Mouse (Mus musculus) cerebellum, postnatal 25 days (tissue): ENCODE data around the gene Mllt1.

ENCODE experiments used
- DNase-seq, 2 experiments: peaks; one replicate each; pipeline ENCODE4 v3.0.0; 2021; ENCODE audit warnings: mixed read lengths in 2 of 2

Mllt1 gene

GRCm38 (mm10) chr17:56934545-56935330 lies 477 bp downstream of the Mllt1 start:
- no peak for DNase-seq

GRCm38 (mm10) chr17:56933395-56933794 lies 1.8 kb downstream of the Mllt1 start:
- DNase-seq: no peak

DNA sequence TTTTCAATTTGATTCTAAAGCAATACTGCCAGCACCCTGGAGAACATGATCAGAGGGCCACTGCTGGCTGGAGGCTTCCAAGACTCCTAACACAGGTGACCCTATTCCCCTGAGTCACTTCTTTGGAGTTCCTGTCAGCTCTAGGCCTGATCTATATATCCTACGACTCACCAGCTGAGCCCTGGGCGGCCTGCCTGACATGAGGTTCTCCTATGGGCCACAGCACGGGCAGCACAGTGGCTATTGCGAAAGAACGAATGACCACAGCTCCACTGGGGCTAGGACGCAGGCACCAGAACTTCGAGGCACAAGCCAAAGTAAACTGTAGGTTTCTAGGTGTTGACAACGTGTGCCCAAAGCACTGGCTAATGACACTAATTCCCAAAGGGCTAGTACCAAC lies 5.2 kb downstream of the Mllt1 start:
- no peak for DNase-seq

DNA sequence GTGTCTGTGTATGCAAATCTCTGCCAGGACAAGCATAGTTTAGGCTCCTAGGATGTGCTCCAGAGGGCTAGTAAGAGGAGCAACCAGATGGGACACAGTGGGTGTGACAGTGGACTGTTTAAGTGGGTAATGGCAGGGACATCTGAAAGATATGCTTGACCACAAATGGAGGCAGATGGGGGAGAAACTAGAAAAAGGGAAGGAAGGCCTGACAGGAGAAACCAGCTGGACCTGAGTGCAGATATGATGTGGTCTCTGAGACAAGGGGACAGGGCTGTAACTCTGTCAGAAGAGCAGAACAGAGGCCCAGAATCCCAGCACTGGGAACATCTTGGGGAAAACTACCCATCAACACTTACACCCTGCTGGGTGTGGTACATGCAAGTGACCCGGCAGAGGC lies 5.7 kb downstream of the Mllt1 start:
- no peak for DNase-seq

GRCm38 (mm10) chr17:56929101-56929500 lies 6.1 kb downstream of the Mllt1 start:
- no peak for DNase-seq

DNA sequence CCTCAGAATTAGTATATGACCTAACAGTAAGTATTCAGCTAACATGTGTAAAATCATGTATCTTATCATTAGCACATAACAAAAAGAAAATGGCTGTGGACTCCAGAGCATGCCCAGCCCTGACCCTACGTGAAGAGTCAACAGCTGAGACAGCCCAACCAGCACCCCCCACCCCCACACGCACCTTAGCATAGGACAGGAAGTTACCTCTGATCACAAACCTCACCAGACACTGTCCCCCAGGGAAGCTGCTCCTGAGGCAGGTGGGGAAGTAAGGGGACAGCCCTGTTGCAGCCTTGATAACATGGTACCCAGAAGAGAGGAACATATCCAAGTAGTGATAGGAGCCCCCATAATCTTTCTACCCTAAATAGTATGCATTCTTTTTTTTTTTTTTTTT lies 9.2 kb downstream of the Mllt1 start:
- no peak for DNase-seq

- DNase-seq: no peak
Observed at GRCm38 (mm10) chr17:56919725-56920124, 15.5 kb downstream of the Mllt1 start.

GRCm38 (mm10) chr17:56917166-56917565 lies 18.0 kb downstream of the Mllt1 start:
- DNase-seq: no peak

GRCm38 (mm10) chr17:56913444-56913843 lies 21.8 kb downstream of the Mllt1 start:
- DNase-seq: no peak

- no peak for DNase-seq
Observed at GRCm38 (mm10) chr17:56913023-56913422, 22.2 kb downstream of the Mllt1 start.

- peak; percentile 45 to 58 for DNase-seq
Observed at GRCm38 (mm10) chr17:56909764-56910163, 25.5 kb downstream of the Mllt1 start.

- no peak for DNase-seq
Observed at GRCm38 (mm10) chr17:56907887-56908286, 27.3 kb downstream of the Mllt1 start.

DNA sequence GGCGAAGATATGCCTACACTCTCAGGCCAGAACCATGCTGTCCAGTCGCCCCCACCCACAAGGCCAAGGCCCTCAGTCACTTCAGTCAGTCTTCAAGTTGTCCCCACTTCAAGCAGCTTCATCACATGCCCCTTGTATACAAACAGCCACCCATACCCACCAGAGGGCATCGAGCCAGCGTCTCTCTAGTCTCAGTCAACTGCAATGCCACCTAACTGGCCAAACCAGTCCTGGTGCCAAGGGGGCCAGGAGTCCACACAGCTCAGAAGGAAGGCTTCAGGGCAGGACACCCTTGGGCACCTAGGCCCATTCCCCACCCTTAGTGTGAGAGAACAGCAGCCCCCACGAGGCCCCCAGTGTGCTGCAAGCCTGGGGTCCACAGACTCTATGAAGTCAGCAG lies 28.1 kb downstream of the Mllt1 start:
- no peak for DNase-seq

DNA sequence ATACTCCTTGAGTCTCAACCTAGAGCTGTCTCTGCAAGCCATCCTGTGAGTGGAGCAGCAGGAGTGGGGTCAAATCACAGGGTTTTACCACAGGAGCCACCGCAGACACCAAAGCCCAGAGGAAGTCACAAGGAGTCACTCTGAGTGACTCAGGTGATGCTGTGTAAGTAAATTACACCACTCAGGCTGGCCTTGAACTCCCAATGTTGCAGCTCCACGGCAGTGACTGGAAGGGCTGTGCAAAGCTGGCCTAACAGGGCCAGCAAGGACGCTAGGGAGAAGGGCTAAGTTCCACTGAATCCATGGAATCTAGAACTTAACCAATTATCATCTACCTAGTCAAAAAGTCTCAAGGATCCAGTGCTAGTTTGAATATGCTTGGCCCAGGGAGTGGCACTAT lies 29.0 kb downstream of the Mllt1 start:
- DNase-seq: no peak

DNA sequence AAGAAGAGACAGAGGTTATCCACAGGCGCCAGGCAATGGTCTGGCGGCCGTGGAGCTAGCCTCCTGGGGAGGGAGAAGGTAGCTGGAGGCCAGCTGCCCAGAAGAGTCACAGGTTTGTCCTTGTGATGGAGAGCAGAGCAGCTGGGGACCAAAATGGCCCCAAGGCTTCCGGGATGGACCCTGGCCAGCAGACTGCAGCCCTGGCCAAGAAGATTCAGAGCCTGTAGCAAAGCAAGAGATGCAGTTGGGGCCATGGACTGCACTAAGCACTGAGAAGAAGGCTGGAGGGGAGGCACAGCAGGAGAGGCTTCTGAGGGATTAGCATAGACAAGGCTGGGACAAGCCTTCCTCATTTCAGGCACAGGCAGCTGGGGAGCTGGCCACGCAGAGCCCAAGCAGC lies 32.5 kb downstream of the Mllt1 start:
- DNase-seq: no peak

DNA sequence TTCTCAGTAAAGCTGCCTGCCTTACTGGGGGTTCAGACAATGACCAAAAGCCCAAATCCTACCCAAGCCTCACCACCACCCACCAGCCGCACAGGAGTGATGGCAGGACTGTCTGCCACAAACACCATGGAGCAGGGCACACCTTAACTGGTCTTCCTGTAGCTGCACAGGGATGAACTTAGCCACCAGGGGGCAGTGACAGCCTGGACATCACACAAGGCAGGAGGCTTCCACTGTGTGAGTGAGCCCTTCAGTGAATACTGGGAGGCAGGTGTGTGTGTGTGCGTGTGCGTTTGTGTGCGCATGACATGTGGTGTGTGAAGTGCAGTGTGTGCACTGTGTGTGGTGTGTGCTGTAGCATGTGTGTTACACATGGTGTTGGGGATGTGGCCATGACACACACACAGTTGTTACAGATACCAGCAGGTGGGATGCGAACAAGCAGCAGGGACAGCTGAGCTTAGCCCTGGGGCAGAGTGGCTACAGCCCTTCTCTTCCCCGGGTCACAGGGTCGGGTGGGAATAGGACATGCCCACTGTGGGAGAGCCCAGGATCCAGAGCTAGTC lies 37.5 kb downstream of the Mllt1 start:
- peak; percentile 84 to 91 for DNase-seq

GRCm38 (mm10) chr17:56896513-56897129 lies 38.6 kb downstream of the Mllt1 start:
- DNase-seq: no peak

- DNase-seq: no peak
Observed at GRCm38 (mm10) chr17:56895368-56895918, 39.8 kb downstream of the Mllt1 start.

- no peak for DNase-seq
Observed at GRCm38 (mm10) chr17:56890018-56890417, 45.2 kb downstream of the Mllt1 start.

GRCm38 (mm10) chr17:56888050-56888449 lies 47.2 kb downstream of the Mllt1 start:
- no peak for DNase-seq

GRCm38 (mm10) chr17:56884809-56885208 lies 50.4 kb downstream of the Mllt1 start:
- no peak for DNase-seq

DNA sequence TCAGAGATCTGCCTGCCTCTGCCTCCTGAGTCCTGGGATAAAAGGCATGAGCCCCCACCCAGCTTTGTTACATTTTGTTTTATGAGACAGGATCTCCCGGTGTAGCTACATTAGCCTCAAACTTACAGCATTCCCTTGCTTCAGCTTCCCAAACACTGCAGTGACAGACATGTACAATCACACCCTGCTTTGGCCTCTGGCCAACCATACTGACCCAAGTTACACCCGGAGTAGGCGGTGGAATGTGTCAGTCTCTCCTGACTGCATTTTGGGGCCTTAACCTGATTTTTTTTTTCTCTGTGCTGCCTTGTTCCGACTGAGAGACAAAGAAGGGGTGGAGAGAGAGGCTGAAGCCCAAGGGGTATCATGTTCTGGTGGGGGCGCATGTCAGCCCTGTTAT lies 50.9 kb downstream of the Mllt1 start:
- DNase-seq: no peak

DNA sequence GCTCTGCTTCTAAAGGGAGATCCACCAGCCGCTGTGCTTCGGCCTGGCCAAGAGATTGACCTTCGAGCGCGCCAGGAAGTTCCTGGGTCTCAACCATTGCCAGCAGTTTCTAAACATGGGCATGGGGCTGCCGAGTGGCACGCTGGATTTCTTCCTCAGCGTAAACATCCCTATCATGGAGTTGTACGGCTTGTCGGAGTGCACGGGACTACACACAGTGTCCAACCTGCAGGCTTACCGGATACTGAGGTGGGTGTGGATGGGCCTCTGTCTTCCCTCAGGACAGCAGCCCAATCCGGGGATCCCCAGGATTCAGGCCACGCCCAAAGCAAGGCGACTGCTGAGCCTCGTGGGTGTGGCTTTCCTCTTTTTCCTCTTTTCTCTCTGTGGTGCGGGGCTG lies 51.6 kb downstream of the Mllt1 start:
- no peak for DNase-seq

DNA sequence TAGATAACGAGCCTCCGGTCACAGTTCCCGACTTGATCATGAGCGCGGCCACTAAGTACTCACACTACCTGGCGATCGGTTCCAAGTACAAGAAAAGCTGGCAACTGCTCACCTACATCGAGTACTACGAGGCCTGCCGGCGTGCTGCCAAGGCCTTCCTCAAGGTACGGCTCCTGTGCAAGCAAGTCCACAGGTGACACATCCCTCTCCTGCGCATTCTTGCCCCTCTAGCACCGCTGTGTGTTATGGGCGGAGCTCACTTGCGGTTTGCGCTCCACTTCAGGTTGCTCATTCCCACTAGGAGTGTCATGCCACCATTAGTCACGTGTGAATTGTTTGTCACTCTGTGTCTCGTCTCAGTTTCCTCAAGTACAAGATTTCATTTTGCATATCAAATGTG lies 57.8 kb downstream of the Mllt1 start:
- DNase-seq: no peak
